Mouse (Mus musculus) kidney, embryonic 16.5 days (tissue): ENCODE data around the gene Irgm2. TPM values are rescaled to one million over a fixed set of nuclear protein-coding genes. Genes with fewer than 3 reads are reported as not detected.
"Not testable (repeated sequence)": the region's sequence is repeated elsewhere in the genome, so short reads cannot be mapped to it uniquely, and the experiment has no call there.

ENCODE experiments used
- ATAC-seq: fragments of 200-750 bp; cut with Nextera tagmentation; 2 replicates; pipeline ENCODE4 v1.8.0; 2017; ENCODE audit warnings: moderate TSS enrichment; ENCODE audit not compliant: low FRiP score, low TSS enrichment
- H3K27ac ChIP-seq: fragments of 300-500 bp; sonication (generic); 2 replicates; pipeline ENCODE4 v1.5.1; 2014; ENCODE audit warnings: low read length
- H3K27me3 ChIP-seq: fragments of 300-500 bp; sonication (generic); 2 replicates; pipeline ENCODE4 v1.6.1; 2014; ENCODE audit warnings: low read length, control low read depth, mixed read lengths; ENCODE audit not compliant: insufficient read depth
- H3K36me3 ChIP-seq: fragments of 300-500 bp; sonication (generic); 2 replicates; pipeline ENCODE4 v1.6.1; 2014; ENCODE audit warnings: low read length, control low read depth, mixed read lengths; ENCODE audit not compliant: insufficient read depth
- H3K4me1 ChIP-seq: fragments of 300-500 bp; sonication (generic); 2 replicates; pipeline ENCODE4 v1.6.1; 2014; ENCODE audit warnings: low read length, control low read depth, mixed read lengths; ENCODE audit not compliant: insufficient read depth
- H3K4me2 ChIP-seq: fragments of 300-500 bp; sonication (generic); replicated peaks from 2 replicates; pipeline ENCODE4 v1.6.1; 2014; ENCODE audit warnings: low read depth, low read length
- H3K4me3 ChIP-seq: fragments of 300-500 bp; sonication (generic); 2 replicates; pipeline ENCODE4 v1.5.1; 2014; ENCODE audit warnings: mild to moderate bottlenecking, low read length
- H3K9ac ChIP-seq: fragments of 300-500 bp; sonication (generic); replicated peaks from 2 replicates; pipeline ENCODE4 v1.6.1; 2014; ENCODE audit warnings: low read length
- H3K9me3 ChIP-seq: fragments of 300-500 bp; sonication (generic); 2 replicates; pipeline ENCODE4 v1.6.1; 2016; ENCODE audit warnings: low read length, control low read depth
- WGBS: fragments of 180-500 bp; shearing (Covaris S2); extraction: QIAGEN DNeasy Blood & Tissue Kit; methylation state at CpG from one replicate; pipeline ENCODE4 v1.1.7; 2014; 5-methylcytosine and 5-hydroxymethylcytosine counted together
- polyA plus RNA-seq: library from polyadenylated mRNA; unstranded; fragments of >200 nt; fragmentation: Nextera tagmentation; extraction: Ambion mirVana; gene quantifications from 2 replicates; pipeline ENCODE4 v1.2.1, GENCODE M21; 2015

Gene Irgm2
- polyA plus RNA-seq, 1 experiment from 2014 or later: 2.7 TPM

GRCm38 (mm10) chr11:58179986-58180385 lies 19.4 kb upstream of the Irgm2 start:
- ATAC-seq, H3K27ac ChIP-seq, H3K4me2 ChIP-seq, H3K9ac ChIP-seq, H3K4me1 ChIP-seq, H3K4me3 ChIP-seq, H3K9me3 ChIP-seq, H3K27me3 ChIP-seq: not testable (repeated sequence)
- 96% methylated on average over 6 of the region's 6 CpGs for WGBS
- H3K36me3 ChIP-seq: peaks cover 26% of the 10 kb centered on the region

- Histone ChIP-seq H3K9ac (no peak overlapping the region), H3K27me3 (no peaks in the 10 kb centered on the region), H3K4me1 (no peaks in the 10 kb centered on the region), H3K36me3 (peaks cover 19% of the 10 kb centered on the region), H3K9me3 (no peaks in the 10 kb centered on the region), H3K27ac (no peak overlapping the region), H3K4me2 (no peak overlapping the region), H3K4me3 (no peak overlapping the region)
- WGBS: 84% methylated on average over 7 of the region's 7 CpGs
- ATAC-seq: no peak
These were observed 18.7 kb upstream of the Irgm2 start for GRCm38 (mm10) chr11:58180756-58181155.

GRCm38 (mm10) chr11:58183579-58183978 lies 15.8 kb upstream of the Irgm2 start:
- Histone ChIP-seq H3K36me3 (0 out of 2 replicates have a peak, but pooled peaks cover 3% of the 10 kb centered on the region), H3K4me1 (no peaks in the 10 kb centered on the region), H3K27ac (no peak overlapping the region), H3K9me3 (no peaks in the 10 kb centered on the region), H3K9ac (no peak overlapping the region), H3K4me2 (no peak overlapping the region), H3K27me3 (no peaks in the 10 kb centered on the region), H3K4me3 (no peak overlapping the region)
- 90% methylated on average over 3 of the region's 3 CpGs for WGBS
- ATAC-seq: no peak

- H3K9me3 ChIP-seq: no peaks in the 10 kb centered on the region; the same call in 1 of the 2 replicates
- no peaks in the 10 kb centered on the region for H3K36me3 ChIP-seq
- no peak overlapping the region for H3K9ac ChIP-seq
- H3K27ac ChIP-seq: no peak overlapping the region
- H3K4me3 ChIP-seq: no peak overlapping the region
- 88% methylated on average over 6 of the region's 6 CpGs for whole genome bisulfite sequencing
- H3K27me3 ChIP-seq: no peaks in the 10 kb centered on the region
- H3K4me1 ChIP-seq: peaks cover 6% of the 10 kb centered on the region
- no peak overlapping the region for H3K4me2 ChIP-seq
- no peak for ATAC-seq
These were observed 9.7 kb upstream of the Irgm2 start for GRCm38 (mm10) chr11:58189675-58190074.

GRCm38 (mm10) chr11:58193326-58193725 lies 6.1 kb upstream of the Irgm2 start:
- no peak for ATAC-seq
- Histone ChIP-seq H3K36me3 (no peaks in the 10 kb centered on the region), H3K9ac (no peak overlapping the region), H3K27ac (no peak overlapping the region; the same call in 1 of the 2 replicates), H3K4me2 (no peak overlapping the region), H3K9me3 (no peaks in the 10 kb centered on the region; the same call in 1 of the 2 replicates), H3K4me1 (peaks cover 12% of the 10 kb centered on the region), H3K4me3 (no peak overlapping the region), H3K27me3 (no peaks in the 10 kb centered on the region)
- 73% methylated on average over 3 of the region's 3 CpGs for WGBS

- Histone ChIP-seq H3K36me3 (no peaks in the 10 kb centered on the region), H3K4me1 (peaks cover 12% of the 10 kb centered on the region), H3K4me2 (no peak overlapping the region), H3K4me3 (no peak overlapping the region), H3K27ac (0 out of 2 replicates have a peak overlapping the region, but pooled peaks have one; percentile 26), H3K27me3 (no peaks in the 10 kb centered on the region), H3K9ac (no peak overlapping the region), H3K9me3 (no peaks in the 10 kb centered on the region; the same call in 1 of the 2 replicates)
- WGBS: 46% methylated on average over 4 of the region's 4 CpGs
- ATAC-seq: 0 out of 2 replicates have a peak, but pooled peaks have one; percentile 69
These were observed 5.4 kb upstream of the Irgm2 start for GRCm38 (mm10) chr11:58193860-58194520.

- no peak for ATAC-seq
These were observed 755 bp upstream of the Irgm2 start for GRCm38 (mm10) chr11:58198663-58199062.

GRCm38 (mm10) chr11:58200226-58200625 lies 808 bp downstream of the Irgm2 start:
- H3K9me3 ChIP-seq: no peaks in the 10 kb centered on the region
- H3K4me1 ChIP-seq: peaks cover 3% of the 10 kb centered on the region; the same call in 1 of the 2 replicates
- H3K4me2 ChIP-seq: no peak overlapping the region
- H3K27ac ChIP-seq: no peak overlapping the region
- 92% methylated on average over 4 of the region's 4 CpGs for WGBS
- H3K4me3 ChIP-seq: no peak overlapping the region
- H3K27me3 ChIP-seq: no peaks in the 10 kb centered on the region
- no peak overlapping the region for H3K9ac ChIP-seq
- H3K36me3 ChIP-seq: no peaks in the 10 kb centered on the region
- no peak for ATAC-seq

More at GRCm38 (mm10) chr11:58198663-58199062, 755 bp upstream of the Irgm2 start:
- H3K27ac ChIP-seq: no peak overlapping the region
- no peaks in the 10 kb centered on the region for H3K36me3 ChIP-seq
- H3K9ac ChIP-seq: no peak overlapping the region
- peak overlapping the region; percentile 78 for H3K4me2 ChIP-seq
- WGBS: 77% methylated on average over 4 of the region's 4 CpGs
- peak overlapping the region; percentile 73 for H3K4me3 ChIP-seq
- H3K4me1 ChIP-seq: peaks cover 12% of the 10 kb centered on the region
- no peaks in the 10 kb centered on the region for H3K9me3 ChIP-seq
- H3K27me3 ChIP-seq: no peaks in the 10 kb centered on the region

- Histone ChIP-seq H3K27me3 (no peaks in the 10 kb centered on the region), H3K27ac (no peak overlapping the region), H3K4me1 (no peaks in the 10 kb centered on the region), H3K36me3 (no peaks in the 10 kb centered on the region), H3K4me2 (no peak overlapping the region), H3K4me3 (no peak overlapping the region), H3K9me3 (no peaks in the 10 kb centered on the region), H3K9ac (no peak overlapping the region)
- ATAC-seq: no peak
- WGBS: 91% methylated on average over 12 of the region's 12 CpGs
These were observed 1.6 kb downstream of the Irgm2 start for GRCm38 (mm10) chr11:58201052-58201451.

- Histone ChIP-seq H3K27ac (no peak overlapping the region), H3K9me3 (no peaks in the 10 kb centered on the region), H3K36me3 (no peaks in the 10 kb centered on the region), H3K27me3 (no peaks in the 10 kb centered on the region), H3K4me1 (0 out of 2 replicates have a peak, but pooled peaks cover 4% of the 10 kb centered on the region), H3K4me2 (no peak overlapping the region), H3K9ac (no peak overlapping the region), H3K4me3 (no peak overlapping the region)
- WGBS: 96% methylated on average over 1 of the region's 1 CpGs
- no peak for ATAC-seq
These were observed 11.0 kb downstream of the Irgm2 start for GRCm38 (mm10) chr11:58210321-58210886.
